Mouse (Mus musculus): ENCODE measurements around the gene Prkaa2. TPM values are rescaled to one million over a fixed set of nuclear protein-coding genes. Genes with fewer than 3 reads are reported as not detected.

Gene Prkaa2
- polyA plus RNA-seq, 1 experiment = 1.7 TPM

- WGBS = 76% methylated on average over 5 of the region's 5 CpGs
- Histone ChIP-seq H3K36me3 (ENCODE audit: control insufficient read depth, insufficient read depth, low read length) (no peaks in the 10 kb centered on the region), H3K4me1 (replicated peaks; ENCODE audit: control insufficient read depth, insufficient read depth, low read length) (no peaks in the 10 kb centered on the region), H3K27ac (ENCODE audit: control insufficient read depth, insufficient read depth, low read length) (no peak overlapping the region), H3K4me3 (ENCODE audit: control insufficient read depth, insufficient read depth, low read length) (no peak overlapping the region), H3K27me3 (ENCODE audit: control insufficient read depth, insufficient read depth, low read length) (no peaks in the 10 kb centered on the region)
- TF ChIP-seq CTCF (IDR thresholded peaks at IDR 0.05; ENCODE audit: borderline replicate concordance, control insufficient read depth, extremely low read depth, insufficient read depth, low read length, poor library complexity) = no peak
- no peak for TF ChIP-seq POLR2A (IDR thresholded peaks at IDR 0.05; ENCODE audit: control insufficient read depth, extremely low read depth, insufficient read depth, low read length, poor library complexity)
- DNase-seq = no peak
These were observed 9.0 kb downstream of the Prkaa2 start for GRCm38 (mm10) chr4:105100508-105101336.

- Histone ChIP-seq H3K36me3 (ENCODE audit: control insufficient read depth, insufficient read depth, low read length) (no peaks in the 10 kb centered on the region), H3K4me3 (ENCODE audit: control insufficient read depth, insufficient read depth, low read length) (no peak overlapping the region), H3K27ac (ENCODE audit: control insufficient read depth, insufficient read depth, low read length) (no peak overlapping the region), H3K4me1 (replicated peaks; ENCODE audit: control insufficient read depth, insufficient read depth, low read length) (no peaks in the 10 kb centered on the region), H3K27me3 (ENCODE audit: control insufficient read depth, insufficient read depth, low read length) (no peaks in the 10 kb centered on the region)
- WGBS = 96% methylated on average over 7 of the region's 7 CpGs
- no peak for DNase-seq
- TF ChIP-seq CTCF (IDR thresholded peaks at IDR 0.05; ENCODE audit: borderline replicate concordance, control insufficient read depth, extremely low read depth, insufficient read depth, low read length, poor library complexity) = no peak
- no peak for TF ChIP-seq POLR2A (IDR thresholded peaks at IDR 0.05; ENCODE audit: control insufficient read depth, extremely low read depth, insufficient read depth, low read length, poor library complexity)
These were observed 11.0 kb downstream of the Prkaa2 start for GRCm38 (mm10) chr4:105098660-105099059.

- H3K4me1 ChIP-seq (replicated peaks; ENCODE audit: control insufficient read depth, insufficient read depth, low read length) = no peaks in the 10 kb centered on the region
- no peaks in the 10 kb centered on the region for H3K36me3 ChIP-seq (ENCODE audit: control insufficient read depth, insufficient read depth, low read length)
- H3K27me3 ChIP-seq (ENCODE audit: control insufficient read depth, insufficient read depth, low read length) = no peaks in the 10 kb centered on the region
- TF ChIP-seq CTCF (IDR thresholded peaks at IDR 0.05; ENCODE audit: borderline replicate concordance, control insufficient read depth, extremely low read depth, insufficient read depth, low read length, poor library complexity) (no peak), POLR2A (IDR thresholded peaks at IDR 0.05; ENCODE audit: control insufficient read depth, extremely low read depth, insufficient read depth, low read length, poor library complexity) (no peak)
- H3K4me3 ChIP-seq (ENCODE audit: control insufficient read depth, insufficient read depth, low read length) = no peak overlapping the region
- no peak overlapping the region for H3K27ac ChIP-seq (ENCODE audit: control insufficient read depth, insufficient read depth, low read length)
- DNase-seq = no peak
- 92% methylated on average over 8 of the region's 8 CpGs for WGBS
These were observed 11.5 kb downstream of the Prkaa2 start for GRCm38 (mm10) chr4:105098158-105098557.

GRCm38 (mm10) chr4:105095316-105095715 lies 14.4 kb downstream of the Prkaa2 start:
- DNase-seq = no peak
- no peak for TF ChIP-seq POLR2A (IDR thresholded peaks at IDR 0.05; ENCODE audit: control insufficient read depth, extremely low read depth, insufficient read depth, low read length, poor library complexity)
- no peak for TF ChIP-seq CTCF (IDR thresholded peaks at IDR 0.05; ENCODE audit: borderline replicate concordance, control insufficient read depth, extremely low read depth, insufficient read depth, low read length, poor library complexity)
- Histone ChIP-seq H3K36me3 (ENCODE audit: control insufficient read depth, insufficient read depth, low read length) (no peaks in the 10 kb centered on the region), H3K4me1 (replicated peaks; ENCODE audit: control insufficient read depth, insufficient read depth, low read length) (no peaks in the 10 kb centered on the region), H3K27me3 (ENCODE audit: control insufficient read depth, insufficient read depth, low read length) (no peaks in the 10 kb centered on the region), H3K4me3 (ENCODE audit: control insufficient read depth, insufficient read depth, low read length) (no peak overlapping the region), H3K27ac (ENCODE audit: control insufficient read depth, insufficient read depth, low read length) (no peak overlapping the region)
- 73% methylated on average over 5 of the region's 5 CpGs for WGBS

- DNase-seq = no peak
- WGBS = 97% methylated on average over 1 of the region's 1 CpGs
- no peak overlapping the region for H3K27ac ChIP-seq (ENCODE audit: control insufficient read depth, insufficient read depth, low read length)
These were observed 15.7 kb downstream of the Prkaa2 start for GRCm38 (mm10) chr4:105093951-105094350.

GRCm38 (mm10) chr4:105090417-105090816 lies 19.3 kb downstream of the Prkaa2 start:
- H3K27ac ChIP-seq (ENCODE audit: control insufficient read depth, insufficient read depth, low read length) = no peak overlapping the region
- TF ChIP-seq CTCF (IDR thresholded peaks at IDR 0.05; ENCODE audit: borderline replicate concordance, control insufficient read depth, extremely low read depth, insufficient read depth, low read length, poor library complexity) = no peak
- TF ChIP-seq POLR2A (IDR thresholded peaks at IDR 0.05; ENCODE audit: control insufficient read depth, extremely low read depth, insufficient read depth, low read length, poor library complexity) = no peak
- H3K27me3 ChIP-seq (ENCODE audit: control insufficient read depth, insufficient read depth, low read length) = no peaks in the 10 kb centered on the region
- WGBS = 92% methylated on average over 5 of the region's 5 CpGs
- H3K36me3 ChIP-seq (ENCODE audit: control insufficient read depth, insufficient read depth, low read length) = no peaks in the 10 kb centered on the region
- no peak for DNase-seq
- H3K4me1 ChIP-seq (replicated peaks; ENCODE audit: control insufficient read depth, insufficient read depth, low read length) = no peaks in the 10 kb centered on the region
- H3K4me3 ChIP-seq (ENCODE audit: control insufficient read depth, insufficient read depth, low read length) = no peak overlapping the region

More at GRCm38 (mm10) chr4:105093951-105094350, 15.7 kb downstream of the Prkaa2 start:
- Histone ChIP-seq H3K4me1 (replicated peaks; ENCODE audit: control insufficient read depth, insufficient read depth, low read length) (no peaks in the 10 kb centered on the region), H3K4me3 (ENCODE audit: control insufficient read depth, insufficient read depth, low read length) (no peak overlapping the region), H3K27me3 (ENCODE audit: control insufficient read depth, insufficient read depth, low read length) (no peaks in the 10 kb centered on the region), H3K36me3 (ENCODE audit: control insufficient read depth, insufficient read depth, low read length) (no peaks in the 10 kb centered on the region)
- no peak for TF ChIP-seq CTCF (IDR thresholded peaks at IDR 0.05; ENCODE audit: borderline replicate concordance, control insufficient read depth, extremely low read depth, insufficient read depth, low read length, poor library complexity)
- TF ChIP-seq POLR2A (IDR thresholded peaks at IDR 0.05; ENCODE audit: control insufficient read depth, extremely low read depth, insufficient read depth, low read length, poor library complexity) = no peak

Data from thymus, adult 2 months (tissue).